Mouse (Mus musculus): ENCODE measurements around the gene Gm10842. TPM values are rescaled to one million over a fixed set of nuclear protein-coding genes. Genes with fewer than 3 reads are reported as not detected.

The Gm10842 gene
- polyA plus RNA-seq, 1 experiment from 2014 or later = not detected

- no peaks in the 10 kb centered on the region for H3K27me3 ChIP-seq
- H3K4me3 ChIP-seq (replicated peaks) = peak overlapping the region; percentile 98
- peaks cover 44% of the 10 kb centered on the region for H3K4me1 ChIP-seq (replicated peaks)
- peak; percentile 43 for DNase-seq
- 2% methylated on average over 35 of the region's 35 CpGs for WGBS (ENCODE audit: insufficient replicate concordance)
- H3K27ac ChIP-seq = peak overlapping the region; percentile 95
- peak overlapping the region; percentile 94 for H3K4me2 ChIP-seq
- ATAC-seq (ENCODE audit: low read depth) = peak; percentile 22
- peaks cover 25% of the 10 kb centered on the region for H3K36me3 ChIP-seq
- peak overlapping the region; percentile 100 for H3K9ac ChIP-seq
- H3K9me3 ChIP-seq (replicated peaks) = no peaks in the 10 kb centered on the region
These were observed 33.9 kb downstream of the Gm10842 start for GRCm38 (mm10) chr11:105180471-105181091.

DNA sequence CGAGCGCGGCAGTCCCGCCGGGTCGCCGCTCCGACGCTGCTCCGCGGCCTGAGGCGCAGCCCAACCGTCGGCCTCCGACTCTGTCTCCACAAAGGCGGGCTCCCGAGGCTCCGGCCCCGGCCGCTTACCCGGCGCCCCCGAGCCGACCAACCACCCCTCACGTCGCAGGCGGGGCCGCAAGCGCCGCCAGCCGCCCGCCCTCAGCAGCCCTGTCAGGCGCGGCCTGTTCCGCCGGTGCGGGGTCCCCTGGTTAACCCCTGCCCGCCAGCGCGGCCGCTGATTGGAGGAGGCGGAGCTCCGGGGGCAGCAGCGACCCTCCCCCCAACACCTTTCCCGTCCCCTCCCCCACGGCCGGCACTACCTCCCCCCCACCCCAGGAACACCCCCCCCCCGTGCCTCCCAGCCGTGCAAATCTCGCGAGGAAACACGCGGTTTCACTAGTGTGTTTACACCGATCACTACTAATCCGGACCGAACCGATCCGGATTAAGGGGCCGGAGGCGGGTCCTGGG is 34.5 kb downstream of the Gm10842 start:
- WGBS (ENCODE audit: insufficient replicate concordance) = under 1% methylated on average over 60 of the region's 60 CpGs
- H3K36me3 ChIP-seq = peaks cover 31% of the 10 kb centered on the region
- H3K9me3 ChIP-seq (replicated peaks) = no peaks in the 10 kb centered on the region
- peak overlapping the region; percentile 95 for H3K27ac ChIP-seq
- H3K4me3 ChIP-seq (replicated peaks) = peak overlapping the region; percentile 98
- DNase-seq = peak; percentile 87
- H3K9ac ChIP-seq = peak overlapping the region; percentile 100
- peak overlapping the region; percentile 94 for H3K4me2 ChIP-seq
- H3K27me3 ChIP-seq = no peaks in the 10 kb centered on the region
- ATAC-seq (ENCODE audit: low read depth) = peak; percentile 93
- peaks cover 46% of the 10 kb centered on the region for H3K4me1 ChIP-seq (replicated peaks)

DNA sequence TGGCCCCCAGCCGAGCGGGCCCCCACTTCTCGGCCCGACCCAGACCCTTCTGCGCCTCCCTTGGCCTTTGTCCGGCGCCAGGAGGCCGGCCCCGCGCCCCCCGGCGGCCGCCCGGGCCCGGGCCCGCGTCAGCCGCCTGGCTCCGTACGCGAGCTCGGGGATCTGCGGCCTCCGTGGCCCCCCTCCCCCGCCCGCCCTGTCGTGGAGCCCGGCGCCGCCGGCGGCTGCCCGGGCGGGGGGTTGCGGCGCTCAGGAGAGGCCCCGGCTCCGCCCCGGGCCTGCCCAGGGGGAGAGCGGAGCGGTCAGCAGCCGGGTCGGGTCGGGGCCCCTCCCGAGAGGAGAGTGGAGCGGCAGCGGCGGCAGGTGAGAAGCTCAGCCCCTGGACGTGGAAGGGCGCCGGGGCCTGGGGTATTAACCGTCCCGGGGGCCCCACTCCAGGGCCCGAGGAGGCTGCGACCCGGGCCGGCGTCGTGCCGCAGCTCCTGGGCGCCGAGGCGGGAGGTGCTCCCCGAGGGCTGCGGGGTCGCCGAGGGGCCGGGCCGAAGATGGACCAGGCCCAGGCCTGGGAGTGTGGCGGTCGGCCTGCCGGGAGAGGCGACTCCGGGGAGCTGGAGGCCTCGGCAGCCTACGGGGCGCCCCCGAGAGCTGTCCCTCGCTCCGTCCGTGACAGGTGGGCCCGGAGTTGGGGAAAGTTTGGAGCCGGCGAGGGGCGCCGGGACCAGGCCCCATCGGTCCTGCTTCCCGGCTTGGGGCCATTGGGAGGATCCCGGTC is 35.2 kb downstream of the Gm10842 start:
- H3K4me1 ChIP-seq (replicated peaks) = peaks cover 51% of the 10 kb centered on the region
- peak overlapping the region; percentile 94 for H3K4me2 ChIP-seq
- ATAC-seq (ENCODE audit: low read depth) (peak; percentile 52), DNase-seq (peak; percentile 51)
- H3K4me3 ChIP-seq (replicated peaks) = peak overlapping the region; percentile 98
- 4% methylated on average over 73 of the region's 89 CpGs for WGBS (ENCODE audit: insufficient replicate concordance)
- peaks cover 38% of the 10 kb centered on the region for H3K36me3 ChIP-seq
- H3K9me3 ChIP-seq (replicated peaks) = no peaks in the 10 kb centered on the region
- H3K9ac ChIP-seq = peak overlapping the region; percentile 100
- peak overlapping the region; percentile 95 for H3K27ac ChIP-seq
- no peaks in the 10 kb centered on the region for H3K27me3 ChIP-seq

DNA sequence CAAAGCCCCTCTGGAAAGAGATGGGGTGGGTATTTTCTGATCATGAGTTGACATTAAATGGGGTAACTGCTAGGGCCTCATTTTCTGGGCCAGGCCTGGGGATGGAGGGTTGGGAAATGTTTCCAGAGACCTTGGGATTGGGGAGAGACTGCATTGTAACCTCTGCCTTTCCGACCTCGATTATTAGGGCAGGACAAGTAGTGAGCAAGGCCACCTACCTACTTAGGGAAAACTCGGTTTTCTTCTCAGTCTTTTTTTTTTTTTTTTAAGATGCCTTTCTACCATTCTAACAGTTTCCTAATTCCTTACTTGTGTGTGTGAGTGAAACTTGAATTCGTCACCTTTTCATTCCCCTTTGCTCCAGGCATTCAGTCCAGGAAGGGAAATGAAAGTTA is 35.8 kb downstream of the Gm10842 start:
- Histone ChIP-seq H3K4me1 (replicated peaks) (peaks cover 53% of the 10 kb centered on the region), H3K27me3 (no peaks in the 10 kb centered on the region), H3K27ac (peak overlapping the region; percentile 95), H3K36me3 (peaks cover 41% of the 10 kb centered on the region), H3K9me3 (replicated peaks) (no peaks in the 10 kb centered on the region), H3K9ac (peak overlapping the region; percentile 100), H3K4me3 (replicated peaks) (peak overlapping the region; percentile 98), H3K4me2 (peak overlapping the region; percentile 94)
- no peak for DNase-seq
- 4% methylated on average over 4 of the region's 4 CpGs for WGBS (ENCODE audit: insufficient replicate concordance)
- ATAC-seq (ENCODE audit: low read depth) = no peak

GRCm38 (mm10) chr11:105184678-105185077 is 38.0 kb downstream of the Gm10842 start:
- Histone ChIP-seq H3K4me3 (replicated peaks) (no peak overlapping the region), H3K4me1 (replicated peaks) (peaks cover 53% of the 10 kb centered on the region), H3K27me3 (no peaks in the 10 kb centered on the region), H3K36me3 (peaks cover 51% of the 10 kb centered on the region), H3K9me3 (replicated peaks) (no peaks in the 10 kb centered on the region), H3K27ac (no peak overlapping the region), H3K9ac (no peak overlapping the region), H3K4me2 (no peak overlapping the region)
- no peak for DNase-seq
- ATAC-seq (ENCODE audit: low read depth) = no peak
- WGBS (ENCODE audit: insufficient replicate concordance) = 84% methylated on average over 3 of the region's 3 CpGs

DNA sequence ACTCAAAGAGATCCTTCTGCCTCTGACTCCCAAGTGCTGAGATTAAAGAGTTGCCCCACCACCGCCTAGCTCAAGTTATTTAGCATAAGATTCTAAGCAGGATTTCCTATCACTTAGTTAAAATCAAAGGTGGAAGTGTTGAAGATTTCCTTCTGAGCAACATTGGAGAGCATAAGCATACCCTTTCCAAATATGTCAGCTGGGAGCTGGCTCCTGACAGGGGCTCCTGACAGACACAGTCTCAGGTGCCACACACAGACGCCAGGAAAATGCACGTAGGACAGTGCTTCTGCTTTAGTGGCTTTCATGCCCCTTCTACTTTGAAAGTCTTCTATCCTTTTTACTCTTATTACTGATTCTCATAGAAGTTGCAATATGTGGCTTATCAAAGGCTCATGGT is 45.5 kb downstream of the Gm10842 start:
- WGBS (ENCODE audit: insufficient replicate concordance) = 84% methylated on average over 3 of the region's 3 CpGs
- Histone ChIP-seq H3K27me3 (no peaks in the 10 kb centered on the region), H3K36me3 (peaks cover 52% of the 10 kb centered on the region), H3K4me3 (replicated peaks) (no peak overlapping the region), H3K9ac (no peak overlapping the region), H3K9me3 (replicated peaks) (no peaks in the 10 kb centered on the region), H3K4me1 (replicated peaks) (peaks cover 49% of the 10 kb centered on the region), H3K4me2 (no peak overlapping the region), H3K27ac (no peak overlapping the region)
- ATAC-seq (ENCODE audit: low read depth) (no peak), DNase-seq (no peak)

Other genes starting within 250 kb of the Gm10842 start
- 0.17 and 0.19 TPM in 2 replicates for gene Efcab3, start 83.3 kb upstream of the Gm10842 start, polyA plus RNA-seq (2015; fragmentation: Nextera tagmentation; extraction: Ambion mirVana)
- gene Mettl2, start 20.5 kb upstream of the Gm10842 start, polyA plus RNA-seq (2015; fragmentation: Nextera tagmentation; extraction: Ambion mirVana) = 23.7 and 28.4 TPM in 2 replicates
- 8.0 and 8.3 TPM in 2 replicates for gene Tlk2, start 31.9 kb downstream of the Gm10842 start, polyA plus RNA-seq (2015; fragmentation: Nextera tagmentation; extraction: Ambion mirVana)
- gene Mrc2, start 145.8 kb downstream of the Gm10842 start, polyA plus RNA-seq (2015; fragmentation: Nextera tagmentation; extraction: Ambion mirVana) = 0.98 and 1.1 TPM in 2 replicates